Mouse (Mus musculus): ENCODE data around the gene Atg4a-ps.

GRCm38 (mm10) chr3:103612636-103613355 is 33.1 kb downstream of the Atg4a-ps start:
- TF ChIP-seq GATA1 (IDR thresholded peaks at IDR 0.05; ENCODE audit: borderline replicate concordance, low read length) (no peak), FLI1 (IDR thresholded peaks at IDR 0.05; ENCODE audit: low read length) (no peak)

Data from megakaryocyte, embryonic 14.5 days (primary cell).